Mouse (Mus musculus) midbrain, postnatal 0 days (tissue): ENCODE measurements around the gene Gm9376. TPM values are rescaled to one million over a fixed set of nuclear protein-coding genes. Genes with fewer than 3 reads are reported as not detected.

ENCODE experiments used
- ATAC-seq: fragments of 200-750 bp; cut with Nextera tagmentation; 2 replicates; pipeline ENCODE4 v1.8.0; 2017; ENCODE audit warnings: moderate number of reproducible peaks, mild to moderate bottlenecking, moderate TSS enrichment, moderate library complexity; ENCODE audit not compliant: low FRiP score
- DNase-seq: peaks from one replicate; pipeline ENCODE4 v3.0.0-alpha.2; 2015; ENCODE audit warnings: low spot score
- H3K27ac ChIP-seq: fragments of 300-500 bp; sonication (generic); 2 replicates; pipeline ENCODE4 v1.5.1; 2014; ENCODE audit warnings: low read depth, mild to moderate bottlenecking, low read length, mixed read lengths
- H3K27me3 ChIP-seq: fragments of 300-500 bp; sonication (generic); 2 replicates; pipeline ENCODE4 v1.6.1; 2014; ENCODE audit warnings: low read length, control low read depth, mixed read lengths; ENCODE audit not compliant: insufficient read depth
- H3K36me3 ChIP-seq: fragments of 300-500 bp; sonication (generic); 2 replicates; pipeline ENCODE4 v1.6.1; 2014; ENCODE audit warnings: low read length, control low read depth, mixed read lengths; ENCODE audit not compliant: insufficient read depth
- H3K4me1 ChIP-seq: fragments of 300-500 bp; sonication (generic); 2 replicates; pipeline ENCODE4 v1.6.1; 2014; ENCODE audit warnings: mild to moderate bottlenecking, control low read depth, antibody characterized with exemption, low read length, mixed read lengths; ENCODE audit not compliant: insufficient read depth
- H3K4me2 ChIP-seq: fragments of 300-500 bp; sonication (generic); 2 replicates; pipeline ENCODE4 v1.6.1; 2014; ENCODE audit warnings: low read depth, mild to moderate bottlenecking, low read length, mixed read lengths; ENCODE audit not compliant: poor library complexity, severe bottlenecking
- H3K4me3 ChIP-seq: fragments of 300-500 bp; sonication (generic); 2 replicates; pipeline ENCODE4 v1.5.1; 2014; ENCODE audit warnings: low read depth, mild to moderate bottlenecking, low read length, moderate library complexity
- H3K9ac ChIP-seq: fragments of 300-500 bp; sonication (generic); replicated peaks from 2 replicates; pipeline ENCODE4 v1.6.1; 2014; ENCODE audit warnings: mild to moderate bottlenecking, low read length, moderate library complexity, mixed read lengths; ENCODE audit not compliant: poor library complexity, severe bottlenecking
- H3K9me3 ChIP-seq: fragments of 300-500 bp; sonication (generic); 2 replicates; pipeline ENCODE4 v1.6.1; 2016; ENCODE audit warnings: low read length, control low read depth
- CTCF ChIP-seq: IDR thresholded peaks from 2 replicates; pipeline ENCODE4 v1.5.1; 2016; ENCODE audit warnings: antibody characterized with exemption, mild to moderate bottlenecking
- WGBS: fragments of 180-500 bp; shearing (Covaris S2); extraction: QIAGEN DNeasy Blood & Tissue Kit; methylation state at CpG from one replicate; pipeline ENCODE4 v1.1.7; 2014; 5-methylcytosine and 5-hydroxymethylcytosine counted together
- polyA plus RNA-seq: library from polyadenylated mRNA; unstranded; fragments of >200 nt; fragmentation: Nextera tagmentation; extraction: Ambion mirVana; gene quantifications from 2 replicates; pipeline ENCODE4 v1.2.1, GENCODE M21; 2015
- total RNA-seq: library from RNA; depleted of rRNA; stranded (reverse); fragments of >200 nt; gene quantifications from 2 replicates; pipeline ENCODE4 v1.2.3, GENCODE M21; 2014

Gene Gm9376
- total and polyA plus RNA-seq, 2 experiments from 2014 or later, result not detected

GRCm38 (mm10) chr14:118232381-118232970 lies 34.3 kb upstream of the Gm9376 start:
- TF ChIP-seq CTCF, result no peak
- peaks cover 52% of the 10 kb centered on the region for H3K27me3 ChIP-seq
- WGBS, result 10% methylated on average over 8 of the region's 8 CpGs
- no peak for DNase-seq
- ATAC-seq, result no peak
- H3K4me1 ChIP-seq, result 0 out of 2 replicates have a peak, but pooled peaks cover 4% of the 10 kb centered on the region
- no peaks in the 10 kb centered on the region for H3K9me3 ChIP-seq
- H3K4me3 ChIP-seq, result peak overlapping the region; percentile 13; the same call in 1 of the 2 replicates
- 0 out of 2 replicates have a peak overlapping the region, but pooled peaks have one; percentile 4 for H3K9ac ChIP-seq
- peak overlapping the region; percentile 67 for H3K27ac ChIP-seq
- H3K4me2 ChIP-seq, result peak overlapping the region; percentile 43
- H3K36me3 ChIP-seq, result no peaks in the 10 kb centered on the region

DNA sequence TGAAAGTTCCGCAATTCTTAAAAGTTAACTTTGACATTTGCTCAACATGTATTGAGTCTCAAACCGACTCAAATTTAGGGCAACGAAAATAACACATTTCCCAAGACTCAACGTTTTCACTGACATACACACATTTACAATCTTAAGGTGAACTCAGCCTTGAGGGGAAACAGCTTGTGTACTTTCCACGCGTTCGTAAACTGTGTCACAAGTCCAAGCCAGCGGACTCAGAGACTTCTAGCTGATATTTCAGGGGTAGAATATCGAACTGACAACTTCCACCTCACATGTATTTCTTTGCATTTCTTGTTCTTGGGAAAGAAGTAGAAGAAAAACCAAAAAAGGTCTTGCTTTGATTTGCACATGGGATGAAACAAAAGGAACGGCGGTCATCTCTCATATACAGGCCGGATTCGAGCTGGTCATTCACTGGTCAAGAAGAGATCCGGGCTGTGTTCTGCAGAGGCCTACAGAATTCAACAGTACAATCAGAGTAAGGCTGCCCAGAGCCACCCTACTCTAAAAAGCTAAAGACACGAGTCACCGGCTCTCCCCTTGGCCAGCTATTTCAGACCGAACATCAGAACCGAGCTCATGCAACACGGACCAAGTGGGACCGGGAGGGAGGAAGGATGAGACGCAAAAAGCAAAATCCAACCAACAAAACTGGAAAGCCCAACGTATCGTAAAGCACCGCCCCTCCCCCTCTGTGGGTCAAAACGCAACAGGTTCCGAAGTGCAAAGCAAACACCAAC lies 32.8 kb upstream of the Gm9376 start:
- H3K4me1 ChIP-seq, result 0 out of 2 replicates have a peak, but pooled peaks cover 4% of the 10 kb centered on the region
- WGBS, result 7% methylated on average over 26 of the region's 26 CpGs
- peak overlapping the region; percentile 57 for H3K9ac ChIP-seq
- peak overlapping the region; percentile 77 for H3K27ac ChIP-seq
- no peak for ATAC-seq
- no peak for DNase-seq
- peaks cover 44% of the 10 kb centered on the region for H3K27me3 ChIP-seq
- peak overlapping the region; percentile 57 for H3K4me3 ChIP-seq
- no peak for TF ChIP-seq CTCF
- H3K36me3 ChIP-seq, result no peaks in the 10 kb centered on the region
- peak overlapping the region; percentile 79 for H3K4me2 ChIP-seq
- H3K9me3 ChIP-seq, result no peaks in the 10 kb centered on the region

DNA sequence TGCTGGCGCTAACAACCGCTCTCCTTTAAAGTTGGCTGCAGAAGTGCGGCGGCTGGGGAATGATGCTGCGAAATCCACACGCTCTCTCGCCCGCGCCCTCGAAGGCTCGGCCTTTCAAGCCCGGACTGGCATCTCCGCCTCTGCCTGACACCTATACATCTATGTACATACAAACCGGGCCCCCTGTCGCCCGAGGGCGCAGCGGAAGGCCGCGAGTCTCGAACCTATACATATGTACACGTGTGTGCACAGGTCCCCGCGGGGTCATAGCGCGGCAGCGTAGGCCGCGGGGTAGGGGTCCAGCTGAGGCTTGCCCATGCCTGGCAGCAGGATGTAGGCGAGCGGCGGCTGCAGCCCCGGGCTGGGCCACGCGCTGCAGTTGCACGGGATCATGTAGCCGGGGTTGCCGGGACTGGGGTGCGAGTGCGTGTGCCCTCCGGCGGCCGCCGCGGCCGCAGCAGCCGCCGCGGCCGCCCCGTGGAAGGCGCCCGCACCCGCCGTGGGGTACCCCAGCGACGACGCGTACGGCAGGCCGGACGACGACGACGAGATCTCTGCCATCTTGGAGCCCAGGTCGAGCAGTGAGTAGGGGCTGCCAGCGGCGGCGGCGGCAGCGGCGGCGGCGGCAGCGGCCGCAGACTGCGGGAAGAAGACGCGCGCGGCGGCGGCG lies 32.1 kb upstream of the Gm9376 start:
- H3K9me3 ChIP-seq, result no peaks in the 10 kb centered on the region
- peaks cover 46% of the 10 kb centered on the region for H3K27me3 ChIP-seq
- H3K27ac ChIP-seq, result peak overlapping the region; percentile 77
- no peak for TF ChIP-seq CTCF
- H3K36me3 ChIP-seq, result no peaks in the 10 kb centered on the region
- peak overlapping the region; percentile 57 for H3K4me3 ChIP-seq
- H3K9ac ChIP-seq, result peak overlapping the region; percentile 57
- ATAC-seq, result no peak
- no peak for DNase-seq
- H3K4me1 ChIP-seq, result peaks cover 4% of the 10 kb centered on the region; the same call in 1 of the 2 replicates
- under 1% methylated on average over 59 of the region's 84 CpGs for WGBS
- peak overlapping the region; percentile 79 for H3K4me2 ChIP-seq

DNA sequence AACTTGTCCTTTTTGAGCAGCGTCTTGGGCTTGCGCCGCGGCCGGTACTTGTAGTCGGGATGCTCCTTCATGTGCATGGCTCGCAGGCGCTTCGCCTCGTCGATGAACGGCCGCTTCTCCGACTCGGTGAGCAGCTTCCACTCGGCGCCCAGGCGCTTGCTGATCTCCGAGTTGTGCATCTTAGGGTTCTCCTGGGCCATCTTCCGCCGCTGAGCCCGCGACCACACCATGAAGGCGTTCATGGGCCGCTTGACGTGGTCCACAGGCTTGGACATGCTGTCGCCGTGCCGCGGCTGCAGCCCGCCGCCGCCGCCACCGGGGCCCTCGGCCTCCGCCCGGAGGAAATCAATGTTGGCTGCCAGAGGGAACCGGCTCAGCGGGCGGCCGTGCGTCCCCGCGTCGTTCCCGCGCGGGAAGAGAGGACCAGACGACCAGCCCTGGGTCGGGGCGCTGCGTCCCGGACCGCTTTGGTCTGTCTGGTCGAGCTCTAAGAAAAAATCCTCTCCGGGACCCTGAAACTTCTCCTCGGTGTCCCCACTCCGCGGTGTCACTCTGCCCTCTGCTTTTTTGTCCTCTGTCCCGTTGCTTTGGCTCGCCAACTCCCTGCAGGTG lies 31.3 kb upstream of the Gm9376 start:
- ATAC-seq, result no peak
- peak overlapping the region; percentile 57 for H3K4me3 ChIP-seq
- no peak for DNase-seq
- peak overlapping the region; percentile 77 for H3K27ac ChIP-seq
- H3K9ac ChIP-seq, result peak overlapping the region; percentile 57
- no peak for TF ChIP-seq CTCF
- peak overlapping the region; percentile 79 for H3K4me2 ChIP-seq
- no peaks in the 10 kb centered on the region for H3K36me3 ChIP-seq
- H3K27me3 ChIP-seq, result peaks cover 47% of the 10 kb centered on the region
- WGBS, result under 1% methylated on average over 57 of the region's 62 CpGs
- no peaks in the 10 kb centered on the region for H3K9me3 ChIP-seq
- H3K4me1 ChIP-seq, result peaks cover 4% of the 10 kb centered on the region; the same call in 1 of the 2 replicates

DNA sequence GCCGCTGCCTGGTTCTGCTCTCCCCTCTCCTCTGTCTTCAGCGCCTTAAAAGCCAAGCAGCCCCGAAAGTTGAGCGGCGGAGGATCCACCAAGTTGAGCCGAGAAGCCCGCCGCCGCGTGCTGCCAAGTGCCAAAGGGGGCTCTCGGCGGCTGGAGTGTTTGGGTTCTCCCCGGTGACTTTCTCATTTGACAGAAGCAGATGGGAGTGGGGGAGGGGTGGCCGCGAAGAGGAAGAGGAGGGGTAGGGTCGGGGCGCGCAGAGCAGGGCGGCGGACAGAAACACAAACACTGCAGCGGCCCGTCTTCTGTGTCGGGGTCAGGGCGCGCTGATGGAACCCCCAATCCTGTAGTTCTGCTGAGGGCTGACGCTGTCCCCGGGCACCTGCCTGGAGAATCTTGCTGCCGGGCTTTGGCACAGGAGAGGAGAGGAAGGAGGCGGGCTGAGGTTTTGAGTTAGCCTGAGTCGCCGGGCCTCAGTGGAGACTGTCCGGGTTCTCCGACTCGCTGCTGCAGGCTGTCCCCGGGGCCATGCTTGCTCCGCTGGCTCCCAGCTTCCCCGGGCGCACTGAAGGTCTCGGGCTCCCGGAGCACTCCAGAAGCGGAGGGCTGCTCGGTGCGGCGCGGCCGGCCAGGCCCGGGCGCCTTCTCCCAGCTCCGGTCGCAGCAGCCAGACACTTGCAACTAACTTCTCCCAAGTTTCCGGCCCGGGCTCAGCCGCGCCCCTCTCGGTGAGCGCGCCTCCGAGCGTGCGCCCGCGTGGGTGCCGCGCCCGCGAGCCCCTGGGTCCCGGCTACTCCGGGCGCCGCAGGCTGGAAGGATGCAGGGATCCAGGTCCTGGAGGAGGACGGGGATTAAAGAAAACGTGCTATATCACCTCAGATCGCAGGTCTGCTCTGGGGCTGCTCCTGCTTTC lies 30.5 kb upstream of the Gm9376 start:
- WGBS, result under 1% methylated on average over 69 of the region's 73 CpGs
- no peaks in the 10 kb centered on the region for H3K36me3 ChIP-seq
- H3K27me3 ChIP-seq, result peaks cover 44% of the 10 kb centered on the region
- peak overlapping the region; percentile 79 for H3K4me2 ChIP-seq
- DNase-seq (peak; percentile 48), ATAC-seq (peak; percentile 60)
- H3K9me3 ChIP-seq, result no peaks in the 10 kb centered on the region
- no peak for TF ChIP-seq CTCF
- peak overlapping the region; percentile 57 for H3K9ac ChIP-seq
- H3K4me1 ChIP-seq, result peaks cover 4% of the 10 kb centered on the region; the same call in 1 of the 2 replicates
- H3K4me3 ChIP-seq, result peak overlapping the region; percentile 57
- peak overlapping the region; percentile 77 for H3K27ac ChIP-seq
